Mouse (Mus musculus) left cerebral cortex, postnatal 36 days (tissue): ENCODE measurements around the gene Oas3. TPM values are rescaled to one million over a fixed set of nuclear protein-coding genes. Genes with fewer than 3 reads are reported as not detected.
A peak's percentile ranks its signal among the peaks of the same experiment; 100 is the strongest.

ENCODE experiments used
- DNase-seq, 2 experiments: peaks; one replicate each; pipeline ENCODE4 v3.0.0; 2021 to 2022; ENCODE audit warnings: low spot score in 2 of 2, mixed read lengths in 1 of 2
- intact Hi-C: fragments of 180-260 bp; cut with DNase I; formaldehyde crosslinking; loops from one replicate; pipeline ENCODE4 v1.15.1; 2025
- total RNA-seq, 2 experiments: library from RNA; stranded (reverse); gene quantifications; 2 replicates each; pipeline ENCODE4 v1.2.3; 2021

Gene Oas3
- total RNA-seq, 2 experiments from 2014 or later, result not detected

DNA sequence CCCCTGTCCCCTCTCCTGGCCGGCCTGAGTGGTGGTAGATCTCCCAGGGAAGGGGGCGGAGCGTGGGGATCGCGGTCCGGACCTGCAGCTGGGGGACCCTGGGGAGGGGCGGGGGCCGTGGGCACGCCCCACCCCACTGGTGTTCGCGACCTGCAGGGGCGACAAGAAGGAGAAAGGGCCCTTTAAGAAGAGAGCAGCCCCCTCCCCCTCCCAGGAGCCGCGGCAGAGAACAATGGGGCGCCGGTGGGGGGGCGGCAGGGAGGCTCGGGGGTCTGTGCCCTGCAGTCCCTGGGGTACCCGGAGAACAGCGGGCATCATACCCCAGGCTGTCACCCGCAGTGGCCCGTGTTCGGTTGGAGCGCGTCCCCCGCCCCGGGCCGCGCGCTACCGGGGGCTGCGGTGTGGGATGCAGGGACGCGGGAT is 66.6 kb downstream of the Oas3 start:
- intact Hi-C loops, result loop anchor here (2.0 kb wide), 2 partner anchors 16 to 30 kb away; no protein-coding TSS in a partner anchor
- DNase-seq, result peak; percentile 46 to 53

- intact Hi-C loops, result loop anchor here (2.0 kb wide), 2 partner anchors 15 to 29 kb away; no protein-coding TSS in a partner anchor
- peak; percentile 49 to 52 for DNase-seq
Observed at GRCm38 (mm10) chr5:120710161-120710825, 67.2 kb downstream of the Oas3 start.

DNA sequence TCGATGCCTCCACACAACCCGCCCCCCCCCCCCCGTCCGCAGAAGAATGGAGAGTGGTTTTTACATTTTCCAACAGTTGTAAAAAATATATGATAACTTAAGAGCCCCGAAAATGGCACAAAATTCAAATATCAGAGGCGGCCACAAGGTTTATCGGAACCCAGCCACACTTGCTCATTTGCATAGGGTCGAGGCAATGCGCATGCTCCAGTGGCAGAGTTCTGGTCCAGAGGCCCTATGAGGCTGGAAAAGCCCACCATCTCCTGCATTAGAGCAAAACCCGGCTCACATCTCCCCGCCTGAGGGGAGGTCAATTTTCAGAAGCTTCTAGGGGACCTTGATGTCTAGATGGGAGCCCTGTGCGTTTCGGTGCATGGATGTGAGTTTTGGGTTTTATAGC is 70.5 kb downstream of the Oas3 start:
- no peak for DNase-seq
- intact Hi-C loops, result no loop called here

GRCm38 (mm10) chr5:120706541-120706940 is 70.9 kb downstream of the Oas3 start:
- DNase-seq, result no peak
- intact Hi-C loops, result no loop called here

GRCm38 (mm10) chr5:120704421-120704820 is 73.0 kb downstream of the Oas3 start:
- no peak for DNase-seq
- intact Hi-C loops, result no loop called here

DNA sequence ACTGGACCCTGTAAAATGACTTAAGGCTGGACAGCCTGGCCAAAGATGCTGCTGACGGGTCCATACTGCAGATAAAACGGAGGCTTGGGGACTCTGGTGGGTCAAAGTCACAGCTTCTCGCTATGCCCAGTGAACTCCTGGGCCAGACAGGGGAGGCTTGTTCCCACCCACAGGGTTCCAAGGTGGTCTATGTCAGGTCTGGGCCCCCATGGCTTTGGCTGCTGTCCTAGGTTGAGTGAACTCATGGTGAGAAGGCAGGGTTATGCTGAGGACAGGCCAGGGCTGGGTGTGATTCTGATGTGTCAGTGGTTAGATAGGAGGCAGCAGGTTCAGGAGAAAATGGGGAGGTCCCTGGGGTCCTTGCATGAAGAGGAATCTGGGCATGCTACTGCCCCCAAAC is 73.8 kb downstream of the Oas3 start:
- intact Hi-C loops, result no loop called here
- no peak for DNase-seq

Other genes starting within 250 kb of the Oas3 start
- gene Tpcn1, start 189.0 kb downstream of the Oas3 start, total RNA-seq, result 10 to 100 TPM; 32.9 to 36.0 TPM
- gene Iqcd, start 188.6 kb downstream of the Oas3 start, total RNA-seq, result 1 to 10 TPM in 1 of 2 experiments, under 1 TPM in 1; 0.81 to 1.1 TPM
- gene Rita1, start 165.1 kb downstream of the Oas3 start, total RNA-seq, result 10 to 100 TPM; 35.7 to 36.3 TPM
- gene Ddx54, start 164.9 kb downstream of the Oas3 start, total RNA-seq, result 10 to 100 TPM; 36.9 to 43.1 TPM
- not detected for gene Cfap73, start 143.4 kb downstream of the Oas3 start, total RNA-seq
- 10 to 100 TPM; 90.0 to 92.7 TPM for gene Rasal1, start 128.8 kb downstream of the Oas3 start, total RNA-seq
- 10 to 100 TPM; 67.3 to 71.3 TPM for gene Dtx1, start 65.7 kb downstream of the Oas3 start, total RNA-seq
- under 1 TPM in 1 of 2 experiments, not detected in 1; 0.23 TPM for gene Oas2, start 27.8 kb downstream of the Oas3 start, total RNA-seq
- gene Oas1e, start 17.9 kb upstream of the Oas3 start, total RNA-seq, result not detected
- 1 to 10 TPM in 1 of 2 experiments, under 1 TPM in 1; 0.91 to 1.9 TPM for gene Oas1c, start 34.9 kb upstream of the Oas3 start, total RNA-seq
- not detected for gene Oas1f, start 69.7 kb upstream of the Oas3 start, total RNA-seq
- not detected for gene Oas1h, start 83.8 kb upstream of the Oas3 start, total RNA-seq
- gene Oas1g, start 110.0 kb upstream of the Oas3 start, total RNA-seq, result under 1 TPM in 1 of 2 experiments, not detected in 1; 0.54 TPM
- gene Oas1a, start 129.9 kb upstream of the Oas3 start, total RNA-seq, result under 1 TPM in 1 of 2 experiments, not detected in 1; 0.17 TPM
- not detected for gene Oas1d, start 136.9 kb upstream of the Oas3 start, total RNA-seq
- 100 to 1,000 TPM; 304 to 358 TPM for gene Rph3a, start 232.4 kb upstream of the Oas3 start, total RNA-seq